In the genomic region with DNA sequence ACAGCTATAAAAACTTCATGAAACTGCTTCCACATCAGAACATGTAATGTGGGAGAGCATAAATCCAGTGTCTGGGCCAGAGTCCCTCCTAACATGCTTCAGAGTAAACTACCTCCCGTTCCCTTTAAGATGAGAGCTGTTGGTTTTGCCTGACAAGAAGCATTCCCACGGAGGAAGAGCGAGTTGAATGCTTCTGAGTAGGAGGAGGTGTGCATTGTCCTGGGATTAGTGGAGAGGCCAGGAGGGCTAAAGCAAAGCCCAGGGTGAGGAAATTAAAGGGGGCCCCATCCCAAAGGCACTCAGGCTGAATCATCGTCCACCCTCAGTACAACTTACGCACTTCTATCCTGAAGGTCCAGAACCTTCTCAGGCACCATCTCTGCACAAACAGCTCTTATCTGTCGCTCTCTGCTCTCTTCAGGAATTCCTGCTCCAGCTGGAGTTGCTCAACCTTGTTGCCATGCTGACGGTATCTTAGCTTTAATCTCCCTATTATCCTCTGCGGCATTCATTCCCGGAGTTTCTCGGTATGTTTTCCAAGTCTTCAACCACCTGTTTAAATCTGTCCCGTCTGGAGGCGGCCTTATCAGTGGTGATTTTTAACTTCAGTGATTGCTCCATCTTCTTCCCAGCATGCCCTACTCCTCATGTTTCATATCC, we compare ENCODE assay signal across 10 mouse cellular contexts.
DNase-seq lines count a peak whose midpoint lies in the region; ATAC-seq and TF ChIP-seq lines count a peak whose summit lies in the region.
"Had no signal": no experiment of that assay in that cellular context is flagged by ENCODE, and none has a peak within 500 bp of the region (broad histone marks: within the 10 kb centered on the region; RNA-seq: fewer than 3 reads in every experiment).

No protein-coding gene starts in this region.

- H3ac ChIP-seq in C2C12 (ENCODE audit: control insufficient read depth, insufficient read length, low read depth), result no peak overlapping the region

- H3K4me3 ChIP-seq in kidney, embryonic 15.5 days (replicated peaks), result no peak overlapping the region
- H3K4me3 ChIP-seq in C2C12 (ENCODE audit: insufficient read depth, poor library complexity, severe bottlenecking), result no peak overlapping the region
- H3K4me3 ChIP-seq in intestine, embryonic 15.5 days (replicated peaks), result no peak overlapping the region
- H3K4me3 ChIP-seq: gastrocnemius, adult 2 months had no signal

- no peaks in the 10 kb centered on the region for H3K27me3 ChIP-seq in kidney, embryonic 15.5 days
- H3K27me3 ChIP-seq in C2C12 (ENCODE audit: control insufficient read depth, insufficient read depth, insufficient read length), result no peaks in the 10 kb centered on the region
- no peaks in the 10 kb centered on the region for H3K27me3 ChIP-seq in intestine, embryonic 15.5 days (replicated peaks)

- H3K79me2 ChIP-seq in C2C12 (ENCODE audit: control insufficient read depth, insufficient read depth), result no peaks in the 10 kb centered on the region

- peaks cover 11% of the 10 kb centered on the region for H3K4me1 ChIP-seq in kidney, embryonic 15.5 days
- H3K4me1 ChIP-seq in intestine, embryonic 15.5 days (replicated peaks), result peaks cover 6% of the 10 kb centered on the region; the same call in 1 of the 2 replicates

- H3K36me3 ChIP-seq in kidney, embryonic 15.5 days, result no peaks in the 10 kb centered on the region
- H3K36me3 ChIP-seq in C2C12 (ENCODE audit: control insufficient read depth, insufficient read depth), result no peaks in the 10 kb centered on the region
- H3K36me3 ChIP-seq in intestine, embryonic 15.5 days, result no peaks in the 10 kb centered on the region

- no peak for TF ChIP-seq CTCF in C2C12 (IDR thresholded peaks at IDR 0.05; ENCODE audit: control insufficient read depth, insufficient read depth, insufficient read length)

- no peak for DNase-seq in kidney, postnatal 4 days
- peak; percentile 49 for DNase-seq in embryo, embryonic 10 days (ENCODE audit: low spot score)
- DNase-seq in gastrocnemius, postnatal 36 days, result no peak
- no peak for DNase-seq in right cerebral cortex, postnatal 25 days
- DNase-seq: gastrocnemius, adult 2 months; layer of hippocampus, postnatal 36 days had no signal

- no peak overlapping the region for H3K9ac ChIP-seq in kidney, embryonic 15.5 days
- H3K9ac ChIP-seq in intestine, embryonic 15.5 days, result no peak overlapping the region
- H3K9ac ChIP-seq: liver, embryonic 14.5 days had no signal

- peak overlapping the region; percentile 22; the same call in 1 of the 2 replicates for H3K4me2 ChIP-seq in kidney, embryonic 15.5 days
- H3K4me2 ChIP-seq in intestine, embryonic 15.5 days (replicated peaks), result peak overlapping the region; percentile 18

- H3K27ac ChIP-seq in kidney, embryonic 15.5 days, result 0 out of 2 replicates have a peak overlapping the region, but pooled peaks have one; percentile 22
- H3K27ac ChIP-seq in intestine, embryonic 15.5 days, result no peak overlapping the region
- H3K27ac ChIP-seq: gastrocnemius, adult 2 months; liver, embryonic 14.5 days had no signal

- H3K9me3 ChIP-seq in kidney, embryonic 15.5 days (replicated peaks), result no peaks in the 10 kb centered on the region
- no peaks in the 10 kb centered on the region for H3K9me3 ChIP-seq in intestine, embryonic 15.5 days

- no peaks in the 10 kb centered on the region for H3K79me3 ChIP-seq in C2C12 (ENCODE audit: low read depth)

- WGBS in kidney, embryonic 15.5 days, result 19% methylated on average over 12 of the region's 12 CpGs
- 12% methylated on average over 12 of the region's 12 CpGs for WGBS in intestine, embryonic 15.5 days

- ATAC-seq in kidney, embryonic 15.5 days (replicated peaks; ENCODE audit: low FRiP score), result 0 out of 2 replicates have a peak, but pooled peaks have one; percentile 25
- ATAC-seq in intestine, embryonic 15.5 days, result peak; percentile 89

- intact Hi-C loops in gastrocnemius, postnatal 36 days (cut with DNase I), result no loop called here

TF ChIP-seq in C2C12, 6 proteins besides CTCF, POLR2A, EP300 and RAD21:
- TF ChIP-seq FOSL1 (IDR thresholded peaks at IDR 0.05; ENCODE audit: insufficient read depth, low read length, poor library complexity, severe bottlenecking) (no peak), MYOD1 (IDR thresholded peaks at IDR 0.05; ENCODE audit: control insufficient read depth, insufficient read length, low read depth) (peak; percentile 85), CEBPB (IDR thresholded peaks at IDR 0.05; ENCODE audit: low read depth) (peak; percentile 44)
TF ChIP-seq in C2C12: peak in this region for 2.
